Mouse (Mus musculus): ENCODE measurements at regions not wholly inside any gene's neighbourhood (a gene's known extent, or its start where the extent isn't known, plus 50 kb on each side); places are given as distances from the start of the nearest gene placed in this dataset.

DNA sequence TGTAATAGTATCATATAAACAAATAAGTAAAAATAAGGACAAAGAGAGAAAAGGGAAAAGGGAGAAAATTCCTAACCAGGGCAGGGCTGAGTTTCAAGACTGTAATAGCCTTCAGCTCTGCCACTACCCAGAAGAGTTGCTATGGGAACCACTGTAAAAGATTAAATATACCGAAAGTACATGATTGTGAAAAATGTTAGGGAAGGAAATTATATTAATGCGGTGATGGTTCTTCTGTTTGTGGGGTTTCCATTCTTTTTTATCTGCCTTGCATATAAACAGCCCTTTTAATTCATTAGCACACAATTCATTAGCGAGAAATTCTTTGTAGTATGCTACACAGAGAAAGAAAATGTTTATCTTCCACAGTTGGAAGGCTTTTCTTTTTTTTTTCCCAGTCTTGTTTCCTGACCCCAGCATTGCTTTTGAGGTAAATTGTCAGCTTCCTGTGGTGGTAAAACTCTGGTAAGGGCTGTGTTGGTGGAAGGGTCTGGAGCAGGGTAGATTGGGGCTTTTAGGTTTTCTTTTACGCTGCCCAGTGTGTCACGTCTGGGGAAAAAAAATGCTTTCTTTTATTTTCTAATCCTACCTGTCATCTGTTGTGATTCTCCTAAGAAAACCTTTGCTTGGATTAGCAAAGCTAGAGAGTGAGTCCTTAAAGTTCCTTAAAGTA lies 555.6 kb upstream of the Nrp1 start:
- no peak for TF ChIP-seq CTCF (conservative IDR thresholded peaks at IDR 0.05)
- DNase-seq (ENCODE audit: low spot score in 2 of 2), result no peak
- Histone ChIP-seq H3K27ac (peak overlapping the region; percentile 43; the same call in 1 of the 2 replicates), H3K4me3 (no peak overlapping the region)

DNA sequence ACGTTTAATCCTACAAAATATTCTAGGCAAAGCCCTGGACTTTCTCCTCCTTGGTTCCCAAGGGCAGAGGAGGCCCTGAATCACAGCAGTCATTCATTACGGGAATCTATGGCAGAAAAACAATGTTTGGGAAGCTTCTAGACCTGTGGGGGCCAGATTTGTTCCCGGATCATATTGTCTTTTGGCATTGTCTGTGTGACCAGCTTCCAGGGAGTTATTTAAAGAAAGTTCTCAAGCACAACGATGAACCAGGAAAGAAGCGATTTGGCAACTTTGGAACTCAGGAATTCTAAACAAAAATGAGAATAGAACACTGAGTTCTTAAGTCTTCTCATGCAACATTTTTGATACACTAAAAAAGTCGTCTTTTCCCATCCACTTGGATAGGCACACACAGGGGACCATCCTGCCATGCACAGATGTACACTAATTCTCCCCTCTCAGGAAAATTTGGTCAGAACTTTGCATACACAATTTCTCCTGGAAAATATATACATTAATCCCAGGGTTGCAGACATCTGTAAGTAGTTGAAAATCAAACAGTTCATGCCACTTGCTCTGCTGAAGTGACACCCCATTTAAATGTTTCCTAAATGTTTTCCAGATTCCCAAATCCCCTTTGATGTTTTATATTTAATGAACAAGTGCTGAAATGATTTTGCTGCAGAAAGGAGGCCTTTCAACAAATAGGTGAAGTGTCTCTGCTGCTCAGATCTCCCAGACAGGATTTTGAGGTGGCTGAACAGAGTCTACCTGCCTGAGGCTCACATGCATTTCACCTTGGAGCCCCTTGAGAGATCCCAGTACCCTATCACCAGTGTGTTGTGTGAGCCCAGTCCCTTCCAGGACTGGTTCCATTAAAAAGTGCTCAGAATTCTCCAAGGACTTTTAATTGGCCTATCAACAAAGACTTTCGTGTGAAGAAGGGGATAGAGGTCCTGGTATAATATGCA lies 548.9 kb upstream of the Nrp1 start:
- H3K27ac ChIP-seq, result peak overlapping the region; percentile 46
- TF ChIP-seq CTCF (conservative IDR thresholded peaks at IDR 0.05), result no peak
- no peak overlapping the region for H3K4me3 ChIP-seq
- peak in 1 of 2 experiments; percentile 25 for DNase-seq (ENCODE audit: low spot score in 2 of 2)

DNA sequence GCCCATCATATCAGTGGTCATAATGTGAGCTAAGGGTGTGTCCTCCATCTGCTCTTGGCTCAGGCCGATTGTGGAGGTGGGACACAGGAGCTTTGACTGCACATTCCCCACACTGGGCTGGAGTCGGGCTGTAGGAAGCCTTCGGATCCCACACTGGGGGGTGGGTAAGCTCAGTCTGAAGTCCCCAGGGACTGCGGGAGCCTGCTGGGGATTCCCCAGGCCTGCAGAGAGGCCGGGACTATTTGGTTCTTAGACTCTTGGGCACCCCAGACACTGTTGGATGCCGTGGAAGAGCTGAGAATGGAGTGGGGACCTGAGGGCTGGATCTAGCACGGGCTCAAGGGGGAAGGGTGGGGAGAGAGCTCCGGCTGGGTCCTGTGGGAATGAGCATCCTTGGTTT lies 547.1 kb upstream of the Nrp1 start:
- Histone ChIP-seq H3K27ac (no peak overlapping the region), H3K4me3 (no peak overlapping the region)
- no peak for TF ChIP-seq CTCF (conservative IDR thresholded peaks at IDR 0.05)
- no peak for DNase-seq (ENCODE audit: low spot score in 2 of 2)

DNA sequence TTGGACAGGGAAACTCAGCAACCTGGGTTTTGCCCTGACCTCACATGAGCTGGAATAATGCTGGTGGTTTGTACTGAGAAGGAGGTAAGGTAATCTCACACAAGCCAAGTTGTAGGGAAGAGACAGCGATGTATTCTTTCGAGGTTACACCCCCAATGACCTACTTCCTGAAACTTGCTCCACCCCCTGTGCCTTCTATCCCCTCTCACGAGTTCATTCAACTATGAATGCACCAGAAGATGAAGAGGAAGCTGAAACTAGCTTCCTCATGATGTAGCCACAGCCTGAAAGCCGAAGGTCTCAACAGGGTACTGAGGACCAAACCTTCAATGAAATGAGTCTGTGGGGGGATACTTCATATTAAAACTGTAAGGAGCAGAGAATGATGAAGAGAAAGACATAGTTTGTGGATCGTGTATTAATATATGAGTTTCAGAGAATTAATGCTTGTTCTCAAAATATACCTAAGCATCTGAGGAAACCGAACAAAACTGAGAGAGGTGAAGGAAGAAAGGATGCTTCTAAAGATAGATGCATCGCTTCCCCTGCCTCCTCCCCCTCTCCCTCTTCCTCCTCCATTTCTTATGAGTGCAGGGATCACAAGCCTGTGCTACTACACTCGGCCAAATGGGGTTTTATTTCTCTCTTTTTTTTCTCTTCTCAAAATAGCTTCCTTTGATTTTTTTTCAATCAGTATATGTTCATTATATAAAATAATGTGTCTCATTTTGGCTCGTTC lies 543.5 kb upstream of the Nrp1 start:
- no peak overlapping the region for H3K27ac ChIP-seq
- DNase-seq (ENCODE audit: low spot score in 2 of 2), result no peak
- no peak for TF ChIP-seq CTCF (conservative IDR thresholded peaks at IDR 0.05)
- no peak overlapping the region for H3K4me3 ChIP-seq

DNA sequence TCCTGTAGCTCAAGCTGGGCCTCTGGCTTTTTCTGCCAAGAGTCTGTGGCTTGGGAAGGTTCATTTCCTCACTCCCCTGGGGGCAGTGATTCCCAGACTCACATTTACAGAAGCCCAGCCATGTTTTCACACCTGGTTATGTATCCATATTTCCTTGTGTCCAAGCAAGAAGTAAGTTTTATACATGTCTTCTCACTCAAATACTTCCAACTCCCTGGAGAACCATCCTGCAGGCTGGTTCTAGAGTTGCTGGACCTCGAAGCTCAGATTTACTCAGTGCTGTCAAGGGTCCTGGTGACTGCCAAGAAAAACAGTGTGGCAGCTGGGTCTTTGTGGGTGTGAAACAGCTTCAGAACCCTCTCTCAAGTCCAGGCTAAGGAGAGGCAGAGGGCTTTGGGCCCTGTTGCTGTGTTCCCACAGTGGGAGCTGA lies 537.6 kb upstream of the Nrp1 start:
- no peak for TF ChIP-seq CTCF (conservative IDR thresholded peaks at IDR 0.05)
- no peak overlapping the region for H3K27ac ChIP-seq
- no peak for DNase-seq (ENCODE audit: low spot score in 2 of 2)

DNA sequence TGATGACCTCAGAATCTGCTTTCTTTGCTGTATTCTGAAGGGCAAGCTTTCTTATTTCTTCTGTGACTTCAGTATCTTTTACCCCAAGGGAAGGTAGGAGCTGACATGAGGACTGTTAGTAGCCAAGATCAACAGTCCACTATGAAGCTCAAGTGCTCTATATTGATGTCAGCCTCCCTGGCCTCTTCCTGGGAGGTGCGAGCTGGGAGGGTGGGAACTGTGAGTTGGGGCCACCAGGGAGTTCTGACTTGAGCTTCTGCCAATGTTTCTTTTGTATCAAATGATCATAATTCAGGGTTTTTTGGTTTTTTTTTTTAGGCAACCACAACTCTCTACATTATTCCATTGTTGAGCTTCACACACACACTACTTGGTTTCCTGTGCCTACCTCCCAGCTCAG lies 536.8 kb upstream of the Nrp1 start:
- no peak for TF ChIP-seq CTCF (conservative IDR thresholded peaks at IDR 0.05)
- no peak overlapping the region for H3K27ac ChIP-seq
- DNase-seq (ENCODE audit: low spot score in 2 of 2), result no peak
- no peak overlapping the region for H3K4me3 ChIP-seq

More for the DNA sequence above, 537.6 kb upstream of the Nrp1 start:
- no peak overlapping the region for H3K4me3 ChIP-seq

DNA sequence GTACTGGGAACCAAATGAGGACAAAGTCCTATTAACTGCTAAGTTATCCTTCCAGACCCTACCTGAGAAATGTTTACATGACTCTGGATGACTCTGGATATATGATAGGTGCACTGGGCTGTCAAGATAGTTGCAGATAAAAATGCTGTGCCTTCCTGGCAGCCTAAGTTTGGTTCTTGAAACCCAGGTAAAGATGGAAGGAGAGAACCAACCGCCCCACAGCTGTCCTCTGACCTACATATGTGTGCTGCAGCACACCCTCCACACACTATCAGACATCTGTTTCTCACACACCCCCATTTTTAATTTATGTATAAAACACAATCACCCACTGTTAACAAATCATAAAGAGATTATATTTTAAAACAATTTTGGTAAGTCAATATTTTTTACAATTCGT lies 533.4 kb upstream of the Nrp1 start:
- H3K27ac ChIP-seq, result no peak overlapping the region
- H3K4me3 ChIP-seq, result no peak overlapping the region
- no peak for TF ChIP-seq CTCF (conservative IDR thresholded peaks at IDR 0.05)
- no peak for DNase-seq (ENCODE audit: low spot score in 2 of 2)

DNA sequence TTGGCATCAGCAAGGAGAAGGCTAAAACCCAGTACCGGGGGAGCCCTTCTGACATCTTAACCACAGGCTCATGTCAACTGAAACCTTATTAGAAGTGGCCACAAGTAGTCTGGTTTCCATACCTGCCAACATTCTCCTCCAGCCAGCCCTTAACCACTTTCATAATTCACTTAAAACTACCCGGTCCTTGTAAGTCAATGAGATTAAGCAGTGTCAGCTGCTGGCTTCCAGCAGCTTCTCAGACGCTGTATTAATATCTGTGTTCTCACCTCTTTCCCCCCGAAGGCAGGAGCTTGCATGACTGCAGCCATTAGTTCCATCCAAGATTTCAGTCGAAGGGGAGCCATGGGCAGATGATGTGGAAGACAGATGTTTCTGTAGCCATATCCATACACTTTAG lies 530.6 kb upstream of the Nrp1 start:
- Histone ChIP-seq H3K27ac (no peak overlapping the region), H3K4me3 (no peak overlapping the region)
- DNase-seq (ENCODE audit: low spot score in 2 of 2), result no peak
- no peak for TF ChIP-seq CTCF (conservative IDR thresholded peaks at IDR 0.05)

DNA sequence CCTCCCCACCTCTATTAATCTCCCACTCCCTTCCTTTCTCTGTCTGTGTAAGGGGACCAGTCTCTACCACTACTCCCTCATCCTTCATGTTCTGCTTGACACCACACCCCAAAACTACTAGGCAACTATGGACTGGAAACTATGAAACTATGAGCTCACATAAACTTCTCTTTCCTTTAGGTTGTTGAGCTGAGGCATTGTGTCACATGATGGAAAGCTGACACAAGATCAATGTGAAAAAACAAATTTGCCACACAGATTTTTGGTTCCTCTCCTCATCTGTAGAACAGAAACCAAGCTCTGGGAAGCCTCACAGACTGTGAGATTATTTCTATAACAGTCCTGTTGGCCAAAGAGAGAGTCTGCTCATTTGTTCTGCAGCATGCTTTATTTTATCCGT lies 528.7 kb upstream of the Nrp1 start:
- no peak for DNase-seq (ENCODE audit: low spot score in 2 of 2)
- Histone ChIP-seq H3K4me3 (no peak overlapping the region), H3K27ac (no peak overlapping the region)
- no peak for TF ChIP-seq CTCF (conservative IDR thresholded peaks at IDR 0.05)

DNA sequence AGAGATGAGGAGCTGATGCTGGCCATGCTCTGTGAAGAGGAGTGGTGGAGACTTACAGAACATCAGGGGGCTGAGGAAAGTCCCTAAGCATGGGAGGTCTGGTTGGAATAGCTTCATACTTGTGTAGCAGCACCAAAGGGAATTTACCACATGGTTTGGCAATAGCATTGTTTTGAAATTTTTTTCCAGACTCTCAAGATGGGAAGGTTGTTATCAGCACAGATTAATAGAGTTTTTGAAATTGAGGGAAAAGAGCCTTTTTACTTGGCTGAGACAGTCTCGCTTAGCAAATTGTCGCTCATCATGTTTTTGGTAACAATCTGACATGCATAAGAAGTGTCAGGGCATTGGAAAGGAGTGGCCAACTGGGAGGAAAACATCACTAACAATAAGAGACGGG lies 524.4 kb upstream of the Nrp1 start:
- no peak for TF ChIP-seq CTCF (conservative IDR thresholded peaks at IDR 0.05)
- peak in 1 of 2 experiments; percentile 7 for DNase-seq (ENCODE audit: low spot score in 2 of 2)

DNA sequence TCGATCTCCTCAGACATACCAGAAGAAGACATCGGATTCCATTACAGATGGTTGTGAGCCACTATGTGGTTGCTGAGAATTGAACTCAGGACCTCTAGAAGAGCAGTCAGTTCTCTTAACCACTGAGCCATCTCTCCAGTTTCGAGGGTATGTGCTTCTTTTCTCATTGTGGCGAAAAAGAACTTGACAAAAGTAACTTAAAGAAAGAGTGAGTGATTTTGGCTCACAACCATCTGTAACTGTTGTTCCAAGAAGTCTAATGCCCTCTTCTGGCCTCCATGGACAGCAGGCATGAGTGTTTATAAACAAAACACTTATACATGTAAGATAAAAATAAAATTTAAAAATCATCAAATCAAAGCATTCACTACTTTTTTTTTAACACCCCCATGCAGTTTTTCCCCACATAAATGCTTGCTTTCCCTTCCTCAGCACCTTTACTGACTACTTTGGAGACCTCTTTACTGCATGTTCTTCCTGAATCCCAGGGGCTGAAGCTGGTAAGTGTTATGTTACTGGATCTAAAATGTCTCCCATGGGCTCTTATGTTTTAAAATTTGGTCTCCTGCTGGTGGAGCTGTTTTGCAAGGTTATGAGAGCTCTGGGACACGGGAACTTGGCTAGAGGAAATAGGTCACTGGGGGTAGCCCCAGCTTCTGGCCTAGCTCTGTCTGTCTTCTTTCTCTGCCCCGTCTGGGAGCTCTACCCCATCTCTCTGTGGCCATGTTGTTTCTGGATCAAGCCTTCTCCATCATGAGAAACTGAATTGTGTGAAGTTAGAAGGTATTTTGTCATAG lies 521.8 kb upstream of the Nrp1 start:
- TF ChIP-seq CTCF (conservative IDR thresholded peaks at IDR 0.05), result peak; percentile 33; the same call in 1 of the 2 replicates
- Histone ChIP-seq H3K4me3 (no peak overlapping the region), H3K27ac (no peak overlapping the region)
- DNase-seq (ENCODE audit: low spot score in 2 of 2), result no peak

More for the DNA sequence above, 524.4 kb upstream of the Nrp1 start:
- Histone ChIP-seq H3K27ac (peak overlapping the region; percentile 18; the same call in 1 of the 2 replicates), H3K4me3 (no peak overlapping the region)

DNA sequence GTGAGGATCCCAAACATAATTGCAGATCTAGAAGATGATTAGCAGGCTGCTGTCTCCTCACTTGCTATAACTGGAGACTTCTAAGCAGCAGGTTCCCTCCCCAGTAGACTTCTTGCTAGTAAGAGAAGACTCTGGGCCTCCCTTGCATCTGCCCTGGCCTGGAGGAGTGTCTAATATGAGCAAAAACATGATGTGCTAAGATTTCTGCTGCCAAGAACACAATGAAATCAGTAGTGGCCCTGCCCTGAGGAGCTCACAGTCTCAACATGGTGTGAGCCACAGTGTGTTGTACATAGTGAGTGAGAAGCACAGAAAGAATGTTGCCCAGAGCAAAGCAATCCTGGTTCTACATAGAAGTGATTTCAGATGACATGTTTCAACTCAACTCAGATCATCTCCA lies 520.1 kb upstream of the Nrp1 start:
- no peak for TF ChIP-seq CTCF (conservative IDR thresholded peaks at IDR 0.05)
- Histone ChIP-seq H3K27ac (no peak overlapping the region), H3K4me3 (no peak overlapping the region)
- no peak for DNase-seq (ENCODE audit: low spot score in 2 of 2)
